Mouse (Mus musculus) c-Kit-positive CD71-positive TER-119-negative erythroid progenitor cells, embryonic 14.5 days (primary cell): ENCODE data around the gene Cd300lf.

Experiments
- DNase-seq: peaks from one replicate; pipeline ENCODE4 v3.0.0-alpha.2; 2013; ENCODE audit warnings: low read depth

The Cd300lf gene

GRCm38 (mm10) chr11:115104769-115105563, 28.8 kb downstream of the Cd300lf start:
- no peak for DNase-seq

- no peak for DNase-seq
Observed at GRCm38 (mm10) chr11:115103470-115104413, 30.1 kb downstream of the Cd300lf start.

DNA sequence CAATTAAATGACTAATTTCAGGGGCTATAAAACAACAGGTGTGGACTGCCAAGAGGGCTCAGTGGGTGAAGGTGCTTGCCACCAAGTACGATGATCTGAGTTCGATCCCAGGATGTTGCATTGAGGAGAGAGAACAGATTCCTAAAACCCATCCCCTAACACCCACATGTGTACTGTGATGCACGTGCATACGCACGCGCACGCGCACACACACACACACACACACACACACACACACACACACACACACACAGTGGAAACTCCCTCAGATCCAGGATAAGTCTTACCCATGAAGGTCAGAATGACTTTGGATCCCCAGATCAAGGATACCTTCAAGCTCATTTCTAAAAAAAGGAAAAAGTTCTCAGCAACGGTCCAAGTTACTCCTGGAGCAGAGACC, 31.7 kb downstream of the Cd300lf start:
- no peak for DNase-seq

DNA sequence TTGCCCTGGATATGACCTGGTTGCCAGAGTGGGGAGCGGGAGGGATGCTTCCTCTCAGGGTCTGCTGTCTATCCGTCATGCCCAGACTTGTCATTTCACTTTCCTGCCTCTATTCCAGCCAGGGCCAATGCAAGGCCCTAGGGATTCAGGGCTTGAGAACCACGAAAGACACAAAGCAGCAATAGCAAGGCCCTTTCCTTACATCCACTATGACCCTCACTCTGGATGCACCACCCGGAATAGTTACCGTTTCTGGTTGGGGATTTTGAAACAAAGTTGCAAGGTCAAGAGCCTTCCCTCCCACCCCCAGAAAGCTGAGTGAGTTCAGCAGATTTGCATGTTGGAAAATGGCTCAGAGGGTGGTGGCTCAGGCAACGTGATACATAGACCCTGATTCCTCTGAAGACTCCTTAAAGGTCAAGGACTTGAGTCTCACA, 32.2 kb downstream of the Cd300lf start:
- DNase-seq: no peak

GRCm38 (mm10) chr11:115100741-115101140, 33.1 kb downstream of the Cd300lf start:
- DNase-seq: no peak

DNA sequence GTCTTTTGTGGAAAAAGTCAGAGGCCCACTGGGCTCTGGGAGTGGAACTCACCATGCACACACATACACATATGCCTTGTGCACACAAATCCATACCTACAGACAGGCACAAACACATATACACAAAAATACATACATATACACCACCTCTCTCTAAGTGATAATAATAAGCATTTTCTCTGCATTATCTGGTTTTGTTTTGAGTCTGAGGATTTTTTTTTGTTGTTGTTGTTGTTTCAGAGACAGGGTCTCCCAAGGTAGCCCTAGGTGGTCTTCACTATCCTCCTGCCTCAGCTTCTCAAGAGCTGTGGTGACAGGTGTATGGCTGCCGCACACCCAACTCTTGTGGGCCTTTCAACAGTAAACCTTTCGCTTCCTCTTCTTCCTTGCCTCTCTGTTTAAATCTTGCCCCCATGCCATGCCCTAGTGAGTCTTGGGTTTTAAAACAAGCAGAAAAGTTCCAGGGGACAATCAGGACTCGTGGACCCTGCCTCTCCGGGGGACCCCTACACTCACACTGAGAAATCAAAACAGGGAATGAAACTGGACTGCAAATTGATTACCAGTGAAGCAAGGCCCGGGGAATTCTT, 33.7 kb downstream of the Cd300lf start:
- no peak for DNase-seq

DNA sequence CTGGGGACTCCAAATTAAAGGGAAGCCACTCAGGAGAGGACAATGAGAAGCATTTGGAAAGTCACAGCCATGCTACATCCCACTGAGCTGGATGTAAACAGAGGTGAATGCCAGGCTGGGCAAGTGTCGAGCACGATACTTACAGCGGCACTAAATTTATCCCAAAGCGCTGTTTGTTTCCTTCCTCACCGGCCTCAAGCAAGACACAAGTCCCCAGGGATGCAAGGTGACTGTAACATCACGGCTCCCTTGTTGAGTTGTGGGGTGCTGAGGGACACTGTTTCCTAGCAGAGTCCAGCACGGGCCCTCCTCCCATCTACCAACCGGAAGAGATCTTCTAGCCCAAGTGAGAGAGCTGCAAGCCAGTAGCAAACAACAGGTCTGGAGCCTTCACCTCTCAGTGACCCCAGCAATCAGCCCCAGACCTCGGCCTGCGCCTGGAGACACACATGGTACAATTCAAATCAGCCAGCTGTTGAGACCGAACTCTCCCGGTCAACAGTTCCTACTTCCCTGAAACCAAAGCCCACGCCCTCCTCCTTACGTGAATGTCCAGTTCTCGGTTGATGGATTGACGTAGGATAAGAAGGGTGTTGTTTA, 34.5 kb downstream of the Cd300lf start:
- no peak for DNase-seq

DNA sequence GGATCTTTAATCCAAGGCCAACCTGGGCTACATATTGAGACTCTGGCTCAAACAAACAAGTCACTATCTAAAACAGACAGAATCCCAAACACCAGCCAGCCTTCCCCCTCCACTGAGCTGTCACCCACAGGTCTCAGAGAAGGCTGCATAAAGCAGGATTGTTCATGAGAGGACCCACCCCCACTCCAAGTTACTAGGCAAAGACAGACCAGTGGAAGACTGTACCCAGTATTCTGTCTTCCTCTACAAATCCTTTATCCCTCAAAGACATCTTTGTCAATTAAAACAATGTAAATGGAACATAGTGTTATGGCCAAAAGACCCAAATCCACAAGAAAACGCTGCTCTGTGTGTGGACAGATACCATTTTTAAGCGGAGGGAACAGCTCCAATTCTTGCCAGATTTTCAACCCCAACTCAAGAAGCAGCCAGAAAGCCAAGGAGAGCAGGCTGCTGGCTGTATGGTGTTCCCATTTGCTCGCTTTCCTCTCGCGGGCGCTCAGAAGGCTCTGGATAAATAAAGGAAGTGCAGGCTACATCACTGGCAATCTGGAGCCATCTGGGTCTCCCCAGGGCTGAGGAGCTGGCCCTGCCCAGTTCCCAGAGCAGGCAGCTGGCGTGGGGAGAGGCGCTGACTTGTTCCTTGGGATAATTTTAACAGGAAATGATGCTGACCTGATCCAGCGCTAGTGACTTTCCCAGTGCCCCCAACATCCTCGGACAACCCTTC, 35.4 kb downstream of the Cd300lf start:
- DNase-seq: no peak

- DNase-seq: no peak
Observed at GRCm38 (mm10) chr11:115092140-115092539, 41.7 kb downstream of the Cd300lf start.

DNA sequence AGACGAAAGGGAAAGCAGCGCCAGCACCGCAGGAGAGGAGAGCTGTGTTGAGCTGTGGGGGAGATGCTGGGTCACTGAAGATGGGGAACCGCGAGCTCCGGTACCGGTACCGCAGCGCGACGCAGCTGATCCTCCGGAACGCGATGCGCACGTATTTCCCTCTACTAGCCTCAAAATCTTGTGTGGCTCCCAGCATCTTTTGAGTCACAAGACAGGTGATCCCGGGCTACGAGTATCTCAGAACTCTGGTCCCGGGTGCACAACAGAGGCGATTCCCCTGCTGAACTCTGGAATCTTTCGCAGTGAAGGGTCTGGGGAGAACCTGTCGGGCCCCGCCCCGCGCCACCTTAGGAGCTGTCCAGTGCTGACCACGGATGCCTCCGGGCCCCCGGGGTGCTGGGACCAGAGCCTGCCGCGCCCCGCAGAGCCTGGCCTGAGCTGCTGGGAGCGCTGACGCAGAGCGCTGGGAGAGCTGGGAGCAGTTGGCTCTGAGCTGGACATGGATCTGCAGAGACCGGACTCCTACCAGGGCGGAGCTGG, 42.4 kb downstream of the Cd300lf start, which contains the start of gene Rab37:
Gene Rab37 (plus strand): TSS at position 70 of the 540 bp plus-strand sequence.
- DNase-seq: no peak

GRCm38 (mm10) chr11:115089853-115090252, 43.9 kb downstream of the Cd300lf start:
- DNase-seq: no peak

GRCm38 (mm10) chr11:115086213-115086612, 47.6 kb downstream of the Cd300lf start:
- no peak for DNase-seq

GRCm38 (mm10) chr11:115085064-115085463, 48.7 kb downstream of the Cd300lf start:
- DNase-seq: no peak

DNA sequence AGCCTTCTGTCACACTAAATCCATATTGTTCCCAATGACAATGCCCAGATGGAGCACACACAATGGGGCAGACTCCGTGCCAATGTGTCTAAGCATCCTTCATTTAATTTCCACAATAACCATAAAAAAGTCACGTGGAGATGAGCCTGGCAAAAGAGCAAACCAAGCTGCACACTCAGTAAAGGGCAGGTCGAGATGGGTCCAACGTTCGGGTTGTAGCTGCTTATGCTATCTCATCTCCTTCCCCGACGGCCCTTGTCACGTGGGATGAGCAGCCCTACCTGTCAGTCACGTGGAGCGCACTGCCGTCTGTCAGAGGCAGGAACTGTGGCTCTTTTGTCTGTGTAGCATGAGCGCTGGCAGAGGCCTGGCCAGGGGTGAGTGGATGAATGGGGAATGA, 49.2 kb downstream of the Cd300lf start:
- DNase-seq: no peak

DNA sequence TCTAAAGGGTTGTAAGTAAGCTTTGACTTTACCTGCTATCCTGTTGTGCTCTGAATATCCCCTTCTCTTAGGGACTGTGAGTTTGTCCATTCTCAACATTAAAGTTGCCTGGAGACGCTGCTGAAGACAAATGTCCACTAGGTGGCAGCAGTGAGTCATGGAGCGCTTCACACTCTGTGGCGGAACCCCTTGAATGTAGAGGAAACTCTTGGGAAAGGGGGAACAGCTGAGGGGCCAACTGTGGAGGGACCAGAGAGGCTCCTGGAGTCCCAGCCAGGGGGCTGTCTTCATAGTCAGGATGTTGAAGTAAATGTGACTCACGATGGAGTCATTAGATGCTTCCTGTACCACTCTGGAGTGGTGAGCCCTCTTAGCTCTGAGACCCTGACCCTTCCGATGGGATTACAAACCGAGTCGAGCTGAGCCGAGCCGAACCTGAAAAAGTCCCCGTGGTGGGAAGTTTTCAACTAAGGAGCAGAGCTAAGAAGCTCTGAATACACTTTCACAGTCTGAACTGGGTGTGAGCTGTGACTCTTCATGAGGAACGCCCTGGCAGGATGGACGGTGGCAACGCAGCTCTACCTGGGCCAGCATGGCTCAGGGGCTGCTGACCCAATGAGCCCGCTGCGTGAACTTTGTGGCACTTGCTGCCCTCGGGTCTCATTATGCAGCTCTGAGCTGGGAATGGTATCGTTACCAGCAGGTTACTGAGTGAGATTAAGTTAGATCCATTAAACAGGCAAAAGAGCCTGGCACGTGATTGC, 50.2 kb downstream of the Cd300lf start:
- DNase-seq: peak; percentile 53

- DNase-seq: no peak
Observed at GRCm38 (mm10) chr11:115082196-115082595, 51.6 kb downstream of the Cd300lf start.

GRCm38 (mm10) chr11:115081373-115081772, 52.4 kb downstream of the Cd300lf start:
- DNase-seq: no peak

DNA sequence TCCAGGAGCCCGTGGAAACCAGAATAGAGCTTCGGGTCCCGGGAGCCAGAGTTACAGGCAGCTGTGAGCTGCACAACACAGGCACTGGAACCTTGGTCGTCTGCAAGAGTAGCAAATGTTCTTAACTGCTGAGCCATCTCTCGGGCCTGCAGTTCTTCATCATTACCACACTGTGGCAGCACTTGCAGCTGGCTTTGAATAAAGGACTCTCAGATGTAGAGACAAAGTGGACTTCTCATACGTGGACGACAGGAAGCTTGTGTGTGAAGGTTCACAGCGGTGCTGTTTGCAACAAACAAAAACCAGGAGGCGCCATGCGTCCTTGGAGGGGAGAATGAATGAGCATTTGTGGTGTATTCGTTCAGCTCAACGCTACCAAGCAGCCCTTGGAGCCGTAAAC, 52.9 kb downstream of the Cd300lf start:
- DNase-seq: peak; percentile 25

- no peak for DNase-seq
Observed at GRCm38 (mm10) chr11:115078680-115079079, 55.1 kb downstream of the Cd300lf start.

DNA sequence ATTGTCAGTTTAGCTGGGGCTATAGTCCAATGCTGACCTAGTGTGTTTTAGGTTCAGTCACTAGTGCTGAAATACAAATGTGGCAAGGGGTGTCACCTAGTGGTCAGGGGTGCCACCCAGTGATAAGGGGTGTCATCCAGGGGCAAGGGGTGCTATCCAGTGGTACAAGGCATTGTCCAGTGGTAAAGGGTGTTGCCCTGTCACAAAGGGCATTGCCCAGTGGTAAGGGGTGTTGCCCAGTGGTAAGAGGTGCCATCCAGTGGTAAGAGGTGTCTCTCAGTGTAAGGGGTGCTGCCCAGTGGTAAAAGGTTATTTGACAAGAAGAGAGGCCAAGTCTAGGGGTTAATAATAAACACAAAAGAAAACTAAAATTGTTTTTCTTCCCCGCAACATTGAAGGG, 56.4 kb downstream of the Cd300lf start:
- DNase-seq: no peak
